Mouse (Mus musculus) E14TG2a.4 (cell line): ENCODE results near the gene Pvalb.

Source experiments
- CTCF ChIP-seq: conservative IDR thresholded peaks from 2 replicates; pipeline ENCODE4 v1.5.1; 2014; ENCODE audit warnings: low read length
- NANOG ChIP-seq: IDR thresholded peaks from 2 replicates; pipeline ENCODE4 v1.6.1; 2014; ENCODE audit warnings: borderline replicate concordance, low read length, mixed read lengths

DNA sequence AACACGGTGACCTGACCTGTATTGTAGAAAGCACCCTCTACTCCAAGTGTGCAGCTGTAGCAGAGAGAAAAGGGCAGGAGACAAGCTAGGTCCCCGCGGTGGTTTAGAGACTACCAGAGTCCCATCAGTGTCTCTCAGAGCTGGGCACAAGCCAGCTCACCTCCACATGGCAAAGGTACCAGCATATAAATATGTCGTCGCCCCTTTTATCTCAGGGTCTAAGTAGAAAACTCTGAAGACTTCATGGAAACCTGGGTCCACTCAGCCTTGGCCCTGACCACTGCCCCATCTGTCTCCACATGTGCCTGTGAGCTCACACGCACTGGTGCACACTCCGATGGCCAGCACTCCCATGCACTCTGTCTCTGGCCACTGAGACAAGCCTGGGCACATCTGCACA is 16.6 kb downstream of the Pvalb start:
- TF ChIP-seq CTCF (no peak), NANOG (no peak)
